Mouse (Mus musculus) stomach, embryonic 15.5 days (tissue): ENCODE measurements around the gene Mipol1. TPM values are rescaled to one million over a fixed set of nuclear protein-coding genes. Genes with fewer than 3 reads are reported as not detected.

ENCODE experiments used
- ATAC-seq: fragments of 200-750 bp; cut with Nextera tagmentation; 2 replicates; pipeline ENCODE4 v1.8.0; 2017; ENCODE audit warnings: low read depth, moderate number of reproducible peaks, moderate TSS enrichment; ENCODE audit not compliant: insufficient read depth, low FRiP score
- H3K27ac ChIP-seq: fragments of 300-500 bp; sonication (generic); 2 replicates; pipeline ENCODE4 v1.5.1; 2015; ENCODE audit warnings: mild to moderate bottlenecking, inconsistent platforms
- H3K27me3 ChIP-seq: fragments of 300-500 bp; sonication (generic); replicated peaks from 2 replicates; pipeline ENCODE4 v1.6.1; 2015; ENCODE audit warnings: inconsistent platforms
- H3K36me3 ChIP-seq: fragments of 300-500 bp; sonication (generic); 2 replicates; pipeline ENCODE4 v1.6.1; 2015; ENCODE audit warnings: inconsistent platforms
- H3K4me1 ChIP-seq: fragments of 300-500 bp; sonication (generic); 2 replicates; pipeline ENCODE4 v1.6.1; 2015; ENCODE audit warnings: inconsistent platforms
- H3K4me2 ChIP-seq: fragments of 300-500 bp; sonication (generic); 2 replicates; pipeline ENCODE4 v1.6.1; 2015; ENCODE audit warnings: mild to moderate bottlenecking, inconsistent platforms
- H3K4me3 ChIP-seq: fragments of 300-500 bp; sonication (generic); replicated peaks from 2 replicates; pipeline ENCODE4 v1.5.1; 2015; ENCODE audit warnings: inconsistent platforms
- H3K9ac ChIP-seq: fragments of 300-500 bp; sonication (generic); 2 replicates; pipeline ENCODE4 v1.6.1; 2015; ENCODE audit warnings: inconsistent platforms
- H3K9me3 ChIP-seq: fragments of 300-500 bp; sonication (generic); 2 replicates; pipeline ENCODE4 v1.6.1; 2016; ENCODE audit warnings: inconsistent platforms
- WGBS: fragments of 180-500 bp; shearing (Covaris S2); methylation state at CpG from one replicate; pipeline ENCODE4 v1.1.7; 2015; 5-methylcytosine and 5-hydroxymethylcytosine counted together
- polyA plus RNA-seq: library from polyadenylated mRNA; unstranded; fragments of >200 nt; fragmentation: Nextera tagmentation; extraction: Ambion mirVana; gene quantifications from 2 replicates; pipeline ENCODE4 v1.2.1, GENCODE M21; 2015

Mipol1 gene
- polyA plus RNA-seq = 10.0 and 11.2 TPM in 2 replicates

- Histone ChIP-seq H3K27ac (peak within 1 kb of the TSS; percentile 89), H3K4me3 (peak within 1 kb of the TSS; percentile 72)
- ATAC-seq = peak; percentile 98
These were observed at the start of gene Mipol1, which contains the start of gene Prps1l3 for GRCm38 (mm10) chr12:57230192-57230706. TSS of gene Mipol1 (plus strand) at chr12:57230427. TSS of gene Prps1l3 (plus strand) at chr12:57230412.

GRCm38 (mm10) chr12:57184401-57185147 is 45.7 kb upstream of the Mipol1 start:
- Histone ChIP-seq H3K4me2 (no peak overlapping the region), H3K4me1 (no peaks in the 10 kb centered on the region), H3K9me3 (no peaks in the 10 kb centered on the region), H3K4me3 (no peak overlapping the region), H3K27me3 (no peaks in the 10 kb centered on the region), H3K36me3 (no peaks in the 10 kb centered on the region), H3K27ac (no peak overlapping the region), H3K9ac (no peak overlapping the region)
- no peak; the same call in 1 of the 2 replicates for ATAC-seq
- WGBS = 56% methylated on average over 2 of the region's 2 CpGs

More at GRCm38 (mm10) chr12:57230192-57230706, at the start of gene Mipol1, which contains the start of gene Prps1l3:
- Histone ChIP-seq H3K9ac (peak within 1 kb of the TSS; percentile 86), H3K36me3 (no peaks in the 10 kb centered on the region), H3K9me3 (no peaks in the 10 kb centered on the region), H3K4me1 (peaks cover 6% of the 10 kb centered on the region; the same call in 1 of the 2 replicates), H3K27me3 (no peaks in the 10 kb centered on the region), H3K4me2 (peak within 1 kb of the TSS; percentile 66)
- WGBS = under 1% methylated on average over 57 of the region's 58 CpGs

DNA sequence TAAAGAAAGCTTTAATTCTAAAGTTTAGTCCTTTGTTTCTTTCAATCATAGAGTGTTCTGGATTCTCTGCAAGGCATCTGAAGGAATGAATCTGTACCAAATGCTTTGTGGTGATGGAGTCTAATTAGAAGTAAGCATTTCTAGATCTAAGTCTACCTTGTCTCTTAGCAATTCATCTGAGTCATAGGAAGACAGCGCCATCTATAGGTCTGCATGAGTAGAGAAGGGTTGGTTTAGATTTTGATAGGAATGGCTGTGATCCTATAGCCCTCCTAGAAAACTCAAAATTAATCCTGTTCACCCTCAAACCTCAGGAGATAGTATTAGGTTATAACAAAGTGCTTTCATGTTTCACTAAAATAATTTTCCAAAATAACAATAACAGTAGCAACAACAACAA is 44.8 kb upstream of the Mipol1 start:
- Histone ChIP-seq H3K9ac (no peak overlapping the region), H3K27me3 (no peaks in the 10 kb centered on the region), H3K36me3 (no peaks in the 10 kb centered on the region), H3K9me3 (no peaks in the 10 kb centered on the region), H3K4me3 (no peak overlapping the region), H3K4me2 (no peak overlapping the region), H3K27ac (no peak overlapping the region), H3K4me1 (no peaks in the 10 kb centered on the region)
- ATAC-seq = no peak
- 0% methylated on average over 1 of the region's 1 CpGs for WGBS

DNA sequence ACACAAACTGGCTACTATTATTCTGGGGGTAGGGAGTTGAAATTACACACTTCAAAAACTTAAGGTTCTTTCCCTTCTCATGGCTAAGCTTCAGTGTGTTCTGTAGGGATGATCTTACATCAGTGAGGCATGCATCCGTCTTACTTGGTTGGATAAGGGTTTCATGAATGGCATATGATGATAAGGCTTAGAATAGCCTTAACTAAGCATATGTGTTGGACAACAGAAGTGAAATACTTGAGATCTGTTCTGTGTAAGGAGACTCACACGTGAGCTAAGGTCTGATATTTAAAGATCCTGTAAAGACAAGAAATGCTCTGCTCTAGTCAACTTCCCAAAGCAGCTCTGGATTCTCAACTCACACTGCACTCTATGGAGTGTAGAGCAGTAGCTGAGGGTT is 44.1 kb upstream of the Mipol1 start:
- WGBS = 64% methylated on average over 2 of the region's 2 CpGs
- Histone ChIP-seq H3K4me1 (no peaks in the 10 kb centered on the region), H3K9me3 (no peaks in the 10 kb centered on the region), H3K9ac (no peak overlapping the region), H3K27ac (no peak overlapping the region), H3K36me3 (no peaks in the 10 kb centered on the region), H3K4me2 (no peak overlapping the region), H3K27me3 (no peaks in the 10 kb centered on the region), H3K4me3 (no peak overlapping the region)
- peak; percentile 39; the same call in 1 of the 2 replicates for ATAC-seq

- H3K4me2 ChIP-seq = no peak overlapping the region
- H3K27ac ChIP-seq = no peak overlapping the region
- no peaks in the 10 kb centered on the region for H3K36me3 ChIP-seq
- no peaks in the 10 kb centered on the region for H3K27me3 ChIP-seq
- no peaks in the 10 kb centered on the region for H3K9me3 ChIP-seq
- H3K9ac ChIP-seq = no peak overlapping the region
- no peak for ATAC-seq
- H3K4me3 ChIP-seq = no peak overlapping the region
- 62% methylated on average over 4 of the region's 4 CpGs for WGBS
- no peaks in the 10 kb centered on the region for H3K4me1 ChIP-seq
These were observed 43.2 kb upstream of the Mipol1 start for GRCm38 (mm10) chr12:57187032-57187431.

DNA sequence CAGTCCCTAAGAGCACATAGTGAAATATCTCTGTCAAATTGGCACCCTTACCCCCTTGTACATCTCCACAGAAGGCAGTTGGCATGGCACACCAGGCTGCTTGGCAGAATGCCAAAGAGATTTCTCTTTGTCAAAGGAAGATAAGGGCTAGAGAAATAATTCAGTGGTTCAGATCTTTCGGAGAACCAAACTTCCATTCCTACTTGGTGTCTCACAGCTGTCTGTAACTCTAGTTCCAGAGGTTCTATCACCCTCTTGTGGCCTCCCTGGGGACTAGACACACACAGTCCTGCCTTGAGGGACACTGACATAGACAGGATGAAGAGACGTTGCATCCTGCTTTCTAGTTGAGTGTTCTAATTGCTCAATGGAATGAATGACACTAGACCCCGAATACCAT is 35.6 kb upstream of the Mipol1 start:
- Histone ChIP-seq H3K27ac (no peak overlapping the region), H3K4me3 (no peak overlapping the region), H3K36me3 (no peaks in the 10 kb centered on the region), H3K9me3 (no peaks in the 10 kb centered on the region), H3K4me2 (no peak overlapping the region), H3K9ac (no peak overlapping the region; the same call in 1 of the 2 replicates), H3K4me1 (no peaks in the 10 kb centered on the region), H3K27me3 (no peaks in the 10 kb centered on the region)
- 25% methylated on average over 3 of the region's 3 CpGs for WGBS
- peak; percentile 65; the same call in 1 of the 2 replicates for ATAC-seq

DNA sequence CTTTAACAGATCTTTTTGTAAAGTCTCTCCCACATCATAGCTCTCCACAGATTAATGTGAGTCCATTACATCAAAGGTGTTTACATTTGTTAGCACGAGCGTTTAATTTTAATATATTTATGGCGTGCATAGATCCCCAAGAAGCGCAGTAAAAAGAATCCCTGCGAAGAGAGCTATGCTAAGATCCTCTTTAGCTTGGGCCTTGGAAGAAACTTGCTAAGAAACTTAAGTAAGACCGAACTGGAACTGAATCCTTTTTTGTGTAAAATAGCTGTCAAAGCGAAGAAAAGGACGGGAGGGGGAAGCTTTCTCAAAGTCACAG is 34.0 kb upstream of the Mipol1 start:
- Histone ChIP-seq H3K4me2 (peak overlapping the region; percentile 84), H3K4me3 (peak overlapping the region; percentile 52), H3K9me3 (no peaks in the 10 kb centered on the region), H3K36me3 (no peaks in the 10 kb centered on the region), H3K27me3 (no peaks in the 10 kb centered on the region), H3K27ac (no peak overlapping the region), H3K9ac (0 out of 2 replicates have a peak overlapping the region, but pooled peaks have one; percentile 30), H3K4me1 (no peaks in the 10 kb centered on the region)
- ATAC-seq = no peak
- 11% methylated on average over 8 of the region's 8 CpGs for WGBS

- Histone ChIP-seq H3K27me3 (no peaks in the 10 kb centered on the region), H3K36me3 (no peaks in the 10 kb centered on the region), H3K9ac (peak overlapping the region; percentile 30), H3K4me1 (no peaks in the 10 kb centered on the region), H3K9me3 (no peaks in the 10 kb centered on the region), H3K4me2 (peak overlapping the region; percentile 84), H3K4me3 (peak overlapping the region; percentile 52), H3K27ac (no peak overlapping the region)
- 2% methylated on average over 59 of the region's 59 CpGs for WGBS
- peak; percentile 85 for ATAC-seq
These were observed 33.4 kb upstream of the Mipol1 start for GRCm38 (mm10) chr12:57196608-57197362.

DNA sequence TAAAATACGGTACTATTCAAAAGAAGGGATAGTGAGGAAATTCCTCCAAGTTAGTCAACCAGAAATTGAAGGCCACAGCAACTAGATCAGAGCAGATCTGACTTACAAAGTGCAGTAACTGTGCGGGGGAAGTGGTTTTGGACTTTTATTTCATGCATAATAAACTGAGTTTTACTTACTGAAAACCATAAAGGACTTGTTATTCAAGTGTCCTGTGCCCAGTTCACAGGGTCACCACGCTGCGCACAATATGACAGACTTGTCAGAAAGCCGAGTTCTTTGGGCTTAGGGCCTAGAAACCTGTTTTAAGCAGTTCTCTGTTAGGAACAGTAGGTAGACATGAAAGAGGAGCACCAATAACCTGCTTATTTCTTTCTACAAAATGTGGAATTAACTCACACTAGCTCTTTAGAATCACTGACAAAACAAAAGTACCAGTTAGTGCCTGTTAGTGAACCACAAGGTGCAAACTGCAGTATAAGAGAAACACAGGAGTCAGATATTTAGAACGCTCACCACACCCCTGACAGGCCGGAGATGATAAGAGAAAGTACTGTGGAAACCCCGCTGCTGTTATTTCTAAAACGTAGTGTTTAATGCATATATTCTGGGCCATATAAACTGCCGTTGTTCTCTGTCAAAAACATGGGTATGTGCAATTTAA is 32.7 kb upstream of the Mipol1 start, which contains the start of gene Slc25a21:
Gene Slc25a21 (minus strand): TSS at position 110 of the 664 bp plus-strand sequence.
- Histone ChIP-seq H3K27ac (no peak within 1 kb of the TSS), H3K27me3 (no peaks in the 10 kb centered on the region), H3K9me3 (no peaks in the 10 kb centered on the region), H3K4me3 (peak within 1 kb of the TSS; percentile 52), H3K9ac (peak within 1 kb of the TSS; percentile 30), H3K4me2 (peak within 1 kb of the TSS; percentile 84), H3K36me3 (no peaks in the 10 kb centered on the region), H3K4me1 (no peaks in the 10 kb centered on the region)
- peak; percentile 75; the same call in 1 of the 2 replicates for ATAC-seq
- 66% methylated on average over 10 of the region's 10 CpGs for WGBS

GRCm38 (mm10) chr12:57198269-57198668 is 32.0 kb upstream of the Mipol1 start:
- no peak for ATAC-seq
- H3K4me3 ChIP-seq = no peak overlapping the region
- H3K4me2 ChIP-seq = no peak overlapping the region
- H3K4me1 ChIP-seq = no peaks in the 10 kb centered on the region
- no peaks in the 10 kb centered on the region for H3K9me3 ChIP-seq
- H3K9ac ChIP-seq = no peak overlapping the region
- no peaks in the 10 kb centered on the region for H3K27me3 ChIP-seq
- H3K27ac ChIP-seq = no peak overlapping the region
- no peaks in the 10 kb centered on the region for H3K36me3 ChIP-seq

GRCm38 (mm10) chr12:57199427-57199826 is 30.8 kb upstream of the Mipol1 start:
- H3K27me3 ChIP-seq = no peaks in the 10 kb centered on the region
- H3K27ac ChIP-seq = no peak overlapping the region
- no peaks in the 10 kb centered on the region for H3K36me3 ChIP-seq
- ATAC-seq = no peak
- H3K4me3 ChIP-seq = no peak overlapping the region
- 99% methylated on average over 2 of the region's 2 CpGs for WGBS
- H3K9me3 ChIP-seq = no peaks in the 10 kb centered on the region
- H3K4me2 ChIP-seq = no peak overlapping the region
- no peak overlapping the region for H3K9ac ChIP-seq
- no peaks in the 10 kb centered on the region for H3K4me1 ChIP-seq
